Mouse (Mus musculus): Measurements from ENCODE around the gene Ubxn2a.
A peak's percentile ranks its signal among the peaks of the same experiment; 100 is the strongest.

- TF ChIP-seq CTCF (IDR thresholded peaks at IDR 0.05; ENCODE audit: low read depth) (peak; percentile 45), EP300 (optimal IDR thresholded peaks at IDR 0.05) (no peak)
Observed at GRCm38 (mm10) chr12:4862672-4863071, 44.8 kb downstream of the Ubxn2a start.
